Mouse (Mus musculus) forebrain, embryonic 13.5 days (tissue): ENCODE data around the gene Gm21773. TPM values are rescaled to one million over a fixed set of nuclear protein-coding genes. Genes with fewer than 3 reads are reported as not detected.
"Not testable (repeated sequence)": the region's sequence is repeated elsewhere in the genome, so short reads cannot be mapped to it uniquely, and the experiment has no call there.

ENCODE experiments used
- ATAC-seq: fragments of 200-750 bp; cut with Nextera tagmentation; 2 replicates; pipeline ENCODE4 v1.8.0; 2017
- H3K27ac ChIP-seq: fragments of 300-500 bp; sonication (generic); 2 replicates; pipeline ENCODE4 v1.5.1; 2015; ENCODE audit warnings: inconsistent platforms, mild to moderate bottlenecking, moderate library complexity
- H3K27me3 ChIP-seq: fragments of 300-500 bp; sonication (generic); 2 replicates; pipeline ENCODE4 v1.6.1; 2015; ENCODE audit warnings: mild to moderate bottlenecking, inconsistent platforms
- H3K36me3 ChIP-seq: fragments of 300-500 bp; sonication (generic); 2 replicates; pipeline ENCODE4 v1.6.1; 2015; ENCODE audit warnings: mild to moderate bottlenecking, inconsistent platforms; ENCODE audit not compliant: poor library complexity, severe bottlenecking
- H3K4me1 ChIP-seq: fragments of 300-500 bp; sonication (generic); 2 replicates; pipeline ENCODE4 v1.6.1; 2015; ENCODE audit warnings: inconsistent platforms
- H3K4me2 ChIP-seq: fragments of 300-500 bp; sonication (generic); 2 replicates; pipeline ENCODE4 v1.6.1; 2015; ENCODE audit warnings: inconsistent platforms, mild to moderate bottlenecking, moderate library complexity
- H3K4me3 ChIP-seq: fragments of 300-500 bp; sonication (generic); 2 replicates; pipeline ENCODE4 v1.5.1; 2015; ENCODE audit warnings: mild to moderate bottlenecking, inconsistent platforms
- H3K9ac ChIP-seq: fragments of 300-500 bp; sonication (generic); 2 replicates; pipeline ENCODE4 v1.6.1; 2015; ENCODE audit warnings: mild to moderate bottlenecking, inconsistent platforms
- H3K9me3 ChIP-seq: fragments of 300-500 bp; sonication (generic); replicated peaks from 2 replicates; pipeline ENCODE4 v1.6.1; 2016; ENCODE audit warnings: inconsistent platforms
- WGBS: fragments of 180-500 bp; shearing (Covaris S2); methylation state at CpG from one replicate; pipeline ENCODE4 v1.1.7; 2015; 5-methylcytosine and 5-hydroxymethylcytosine counted together
- polyA plus RNA-seq: library from polyadenylated mRNA; unstranded; fragments of >200 nt; fragmentation: Nextera tagmentation; extraction: Ambion mirVana; gene quantifications from 2 replicates; pipeline ENCODE4 v1.2.1, GENCODE M21; 2015

The Gm21773 gene
- not detected in 2 replicates for polyA plus RNA-seq

GRCm38 (mm10) chrY:25309260-25309659 is at the start of gene Gm21773:
TSS of gene Gm21773 (minus strand) at chrY:25309360.
- not testable (repeated sequence) for H3K9ac ChIP-seq, H3K27ac ChIP-seq, H3K4me3 ChIP-seq, ATAC-seq, H3K36me3 ChIP-seq, H3K27me3 ChIP-seq, H3K4me2 ChIP-seq, H3K4me1 ChIP-seq, H3K9me3 ChIP-seq
- no CpG with 5 or more reads among the region's 2 CpGs for WGBS
